Mouse (Mus musculus) 416B (cell line): ENCODE data around the gene Ppp1r9b.
"Not testable (repeated sequence)": the region's sequence is repeated elsewhere in the genome, so short reads cannot be mapped to it uniquely, and the experiment has no call there.

ENCODE experiments used
- DNase-seq: peaks from one replicate; pipeline ENCODE4 v3.0.0; 2011; ENCODE audit warnings: low read depth

Gene Ppp1r9b

DNA sequence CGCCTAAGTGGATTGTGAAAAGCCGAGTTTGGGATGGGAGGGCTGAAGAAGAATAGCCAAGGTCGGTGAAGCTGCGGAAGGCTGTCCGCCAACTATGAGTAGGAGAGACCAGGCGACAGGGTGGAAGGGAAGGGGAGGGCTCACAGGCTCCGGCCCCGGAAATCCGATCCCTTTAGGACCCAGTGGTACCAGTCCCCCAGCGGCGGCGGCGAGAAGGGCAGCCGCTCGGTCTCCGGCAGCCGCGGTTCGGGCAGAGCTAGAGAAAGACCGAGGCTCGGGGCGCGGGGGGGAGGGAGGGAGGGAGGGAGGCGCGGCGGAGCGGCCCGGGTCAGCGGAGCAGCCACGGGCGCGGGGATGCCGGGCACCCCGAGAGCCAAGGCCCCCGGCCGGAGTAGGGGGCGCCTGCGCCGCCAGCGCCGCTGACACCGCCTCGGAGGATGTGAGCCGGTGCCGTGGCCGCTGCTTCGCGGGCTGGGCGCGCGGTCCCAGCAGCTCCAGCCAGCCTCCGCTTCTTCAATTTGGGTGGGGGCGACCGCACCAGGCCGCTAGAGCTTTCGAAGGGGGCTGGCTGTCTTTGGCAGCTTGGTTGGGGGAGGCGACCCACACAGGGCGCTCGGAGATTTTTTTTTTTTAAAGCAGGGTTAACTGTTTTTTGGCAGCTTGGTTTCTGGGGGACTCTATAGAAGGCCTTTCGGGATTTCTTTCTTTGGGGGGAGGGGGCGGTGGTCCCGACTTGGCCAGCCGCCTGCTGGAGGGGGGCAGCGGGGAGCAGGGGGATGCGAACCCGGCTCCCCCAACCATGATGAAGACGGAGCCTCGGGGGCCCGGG is at the start of gene Ppp1r9b:
TSS of gene Ppp1r9b (plus strand) at position 287 of the 829 bp plus-strand sequence.
- DNase-seq, result peak; percentile 92

DNA sequence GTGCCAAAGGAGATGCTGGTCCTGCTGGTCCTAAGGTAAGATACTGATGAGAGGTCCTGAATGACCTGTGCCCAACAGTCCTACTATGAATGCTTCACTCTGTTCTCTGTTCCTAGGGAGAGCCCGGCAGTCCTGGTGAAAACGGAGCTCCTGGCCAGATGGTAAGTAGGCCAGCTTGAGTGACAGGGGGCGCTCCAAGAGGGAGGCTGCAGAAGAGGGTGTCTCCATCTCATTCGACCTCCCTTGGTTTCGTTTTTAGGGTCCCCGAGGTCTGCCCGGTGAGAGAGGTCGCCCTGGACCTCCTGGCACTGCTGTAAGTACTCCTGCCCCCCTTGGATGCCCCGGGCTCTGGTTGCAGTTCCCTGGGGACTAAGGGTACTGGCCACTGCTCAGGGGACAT is 49.7 kb upstream of the Ppp1r9b start:
- DNase-seq, result peak; percentile 41

DNA sequence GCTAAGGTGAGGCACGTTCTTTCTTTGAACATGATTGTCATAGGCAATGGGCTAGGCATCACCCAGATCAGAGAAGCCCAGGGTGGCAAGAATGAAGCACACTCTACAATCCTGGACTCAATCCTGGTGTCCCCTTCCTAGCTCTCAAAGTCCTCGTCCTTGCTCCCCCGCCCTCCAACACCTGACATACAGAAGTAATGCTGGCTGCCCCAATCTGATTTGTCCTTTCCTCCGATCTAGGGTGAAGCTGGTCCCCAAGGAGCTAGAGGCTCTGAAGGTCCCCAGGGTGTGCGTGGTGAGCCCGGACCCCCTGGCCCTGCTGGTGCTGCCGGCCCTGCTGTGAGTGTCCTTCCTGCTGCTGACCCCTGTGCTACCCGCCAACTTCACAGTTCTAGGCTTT is 49.1 kb upstream of the Ppp1r9b start:
- DNase-seq, result no peak

DNA sequence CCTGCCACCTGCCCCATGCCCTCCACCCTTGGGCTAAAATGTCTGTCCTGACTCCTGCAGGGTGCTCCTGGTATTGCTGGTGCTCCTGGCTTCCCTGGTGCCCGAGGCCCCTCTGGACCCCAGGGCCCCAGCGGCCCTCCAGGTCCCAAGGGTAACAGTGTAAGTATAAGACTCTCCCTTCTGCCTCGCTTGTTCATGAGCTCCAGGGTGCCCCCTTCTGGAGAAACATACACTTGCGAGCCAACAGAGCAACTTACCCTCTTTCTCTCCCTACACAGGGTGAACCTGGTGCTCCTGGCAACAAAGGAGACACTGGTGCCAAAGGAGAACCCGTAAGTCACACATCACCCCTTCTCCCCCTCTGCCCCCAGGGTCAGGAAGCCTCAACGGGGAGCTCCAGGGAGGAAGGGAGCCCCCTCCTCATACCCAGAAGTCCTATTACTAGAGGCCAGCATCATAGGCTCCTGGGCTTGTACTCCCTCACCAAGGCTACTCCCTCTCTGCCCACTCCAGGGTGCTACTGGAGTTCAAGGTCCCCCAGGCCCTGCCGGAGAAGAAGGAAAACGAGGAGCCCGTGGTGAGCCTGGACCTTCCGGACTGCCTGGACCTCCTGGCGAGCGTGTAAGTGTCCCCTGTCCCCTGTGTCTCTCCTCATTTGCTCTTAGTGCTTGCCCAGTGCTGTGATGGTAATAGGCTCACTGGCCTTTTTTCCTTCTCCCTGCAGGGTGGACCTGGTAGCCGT is 48.4 kb upstream of the Ppp1r9b start:
- peak; percentile 71 for DNase-seq

DNA sequence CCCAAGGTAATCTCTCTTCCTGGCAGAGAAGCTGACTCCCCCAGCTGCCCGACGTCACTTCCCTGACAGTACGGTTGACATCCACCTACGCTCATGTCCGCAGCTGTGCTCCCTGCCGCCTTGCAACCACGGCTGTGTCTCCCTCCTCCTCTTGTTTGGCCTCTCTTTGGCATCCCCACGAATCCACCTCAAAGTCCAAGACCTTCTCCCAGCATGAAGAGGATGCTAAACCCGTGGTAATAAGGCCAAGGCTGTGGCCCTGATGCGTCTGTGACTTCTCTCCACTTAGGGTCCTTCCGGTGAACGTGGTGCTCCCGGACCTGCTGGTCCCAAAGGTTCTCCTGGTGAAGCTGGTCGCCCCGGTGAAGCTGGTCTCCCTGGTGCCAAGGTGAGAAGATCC is 47.8 kb upstream of the Ppp1r9b start:
- DNase-seq, result no peak

DNA sequence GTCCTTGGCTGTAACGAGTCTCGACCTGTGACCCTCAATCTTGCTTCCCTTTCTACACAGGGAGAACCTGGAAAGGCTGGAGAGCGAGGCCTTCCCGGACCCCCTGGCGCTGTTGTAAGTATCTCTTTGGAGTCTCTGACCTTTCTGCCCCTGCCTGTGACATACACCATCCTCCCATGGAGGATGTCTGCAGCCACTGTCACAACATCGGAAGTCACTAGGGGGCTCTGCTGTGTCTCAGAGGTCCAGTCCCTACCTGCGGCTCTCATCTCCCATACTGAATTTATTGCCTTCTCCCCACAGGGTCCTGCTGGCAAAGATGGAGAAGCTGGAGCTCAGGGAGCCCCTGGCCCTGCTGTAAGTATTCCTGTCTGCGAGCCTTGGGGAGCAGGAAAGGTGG is 46.5 kb upstream of the Ppp1r9b start:
- peak; percentile 20 for DNase-seq

DNA sequence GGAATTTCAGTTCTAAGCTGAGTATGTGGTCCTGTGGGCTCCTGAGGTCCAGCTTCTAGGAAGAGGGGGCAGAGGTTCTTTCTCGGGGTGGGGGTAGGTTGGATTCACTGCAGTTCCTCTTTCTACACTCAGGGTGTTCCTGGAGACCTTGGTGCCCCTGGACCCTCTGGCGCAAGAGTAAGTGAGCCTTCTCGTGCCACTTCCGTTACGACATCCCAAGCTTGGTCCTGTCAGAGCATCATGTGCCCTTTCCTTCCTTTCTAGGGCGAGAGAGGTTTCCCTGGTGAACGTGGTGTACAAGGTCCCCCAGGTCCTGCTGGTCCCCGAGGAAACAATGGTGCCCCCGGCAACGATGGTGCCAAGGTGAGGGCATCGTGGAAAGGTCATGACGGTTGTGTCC is 45.6 kb upstream of the Ppp1r9b start:
- peak; percentile 36 for DNase-seq

DNA sequence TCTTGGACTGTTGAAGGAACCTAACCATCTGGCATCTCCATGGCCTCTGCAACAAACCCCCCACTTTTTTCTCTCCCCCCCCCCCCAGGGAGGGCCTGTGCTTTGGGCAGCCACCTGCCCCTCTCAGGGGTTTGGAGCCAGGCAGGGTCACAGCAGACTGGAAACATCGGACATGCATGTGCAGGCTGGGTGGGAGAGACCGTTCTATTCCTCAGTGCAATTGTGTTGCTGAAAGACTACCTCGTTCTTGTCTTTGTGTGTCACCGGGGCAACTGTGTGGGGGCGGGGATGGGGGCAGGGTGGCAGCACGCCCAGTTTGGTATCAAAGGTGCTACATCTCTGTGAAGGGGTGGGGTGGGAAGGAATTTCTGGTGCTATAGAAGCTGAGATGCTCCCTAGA is 38.7 kb upstream of the Ppp1r9b start:
- DNase-seq, result no peak

DNA sequence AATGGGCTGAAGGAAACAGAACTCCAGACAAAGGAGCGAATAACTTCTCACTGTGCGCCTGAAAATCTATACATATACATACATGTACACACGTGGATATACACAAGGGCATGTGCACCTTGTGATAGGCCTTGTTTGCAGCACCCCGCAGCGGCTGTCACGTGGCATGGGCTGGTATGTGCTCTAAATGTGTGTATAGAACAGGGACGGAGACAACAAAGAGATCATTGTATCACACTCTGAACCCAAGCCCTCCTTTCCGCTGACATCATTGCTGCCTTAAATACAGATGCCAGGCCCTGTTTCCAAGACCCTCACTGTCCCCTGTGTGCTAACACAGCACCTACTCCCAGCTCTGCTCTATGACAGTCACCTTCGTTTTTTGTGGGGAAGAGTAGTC is 35.7 kb upstream of the Ppp1r9b start:
- DNase-seq, result no peak

DNA sequence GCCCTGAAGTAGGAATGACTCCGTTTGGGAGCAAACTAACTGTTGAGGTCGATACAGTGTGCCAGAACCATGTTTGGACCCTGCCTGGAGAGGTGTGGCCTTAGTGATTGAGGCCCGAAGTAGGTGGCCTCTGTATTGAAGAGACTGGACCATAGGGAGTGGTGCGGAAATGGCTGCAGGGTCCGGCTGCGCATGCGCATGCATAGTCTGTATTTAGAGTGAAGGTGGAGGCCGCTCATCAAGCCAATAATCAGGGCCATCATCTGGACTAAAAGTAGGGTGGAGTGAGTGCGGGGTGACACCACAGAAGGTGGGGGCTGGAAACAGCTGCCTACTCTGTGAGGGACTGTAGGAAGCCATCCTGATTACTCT is 33.2 kb upstream of the Ppp1r9b start:
- DNase-seq, result no peak

DNA sequence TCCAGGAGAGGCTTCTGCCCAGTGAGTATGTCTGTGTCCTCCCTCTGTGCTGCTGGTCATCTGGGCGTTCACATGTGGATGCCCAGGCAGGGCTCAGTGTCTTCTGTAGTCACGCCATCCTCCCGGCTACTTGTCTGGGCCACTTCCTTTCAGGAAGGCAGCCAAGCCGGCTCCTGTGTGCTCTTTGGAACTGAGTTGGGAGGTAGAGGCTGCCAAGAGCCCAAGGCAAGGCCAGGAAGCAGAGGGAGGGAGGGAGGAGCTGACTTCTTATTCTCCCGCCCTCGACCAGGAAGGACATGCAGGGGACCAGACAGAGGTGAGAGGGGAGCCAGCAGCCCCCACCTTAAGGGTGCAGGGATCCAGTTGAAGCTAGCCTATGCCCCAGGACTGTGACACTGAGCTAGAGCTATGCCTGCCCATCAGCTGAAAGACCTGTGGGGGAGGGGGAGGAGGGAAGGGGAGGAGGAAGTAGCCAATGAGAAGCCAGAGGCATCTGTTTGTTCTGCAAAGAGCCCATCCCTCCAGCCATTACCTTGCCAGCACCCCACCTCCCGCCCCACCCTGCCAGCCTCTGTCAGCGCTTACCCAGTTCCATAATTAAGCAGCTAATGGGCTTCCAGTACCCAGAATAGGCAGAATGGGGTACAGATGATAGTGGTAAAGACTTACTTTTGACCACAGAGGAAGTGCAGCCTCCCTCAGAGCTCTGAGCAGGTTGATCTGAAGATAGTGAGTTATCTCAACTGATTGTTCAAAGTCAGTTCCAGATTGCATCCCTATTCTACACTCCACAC is 32.6 kb upstream of the Ppp1r9b start:
- no peak for DNase-seq

DNA sequence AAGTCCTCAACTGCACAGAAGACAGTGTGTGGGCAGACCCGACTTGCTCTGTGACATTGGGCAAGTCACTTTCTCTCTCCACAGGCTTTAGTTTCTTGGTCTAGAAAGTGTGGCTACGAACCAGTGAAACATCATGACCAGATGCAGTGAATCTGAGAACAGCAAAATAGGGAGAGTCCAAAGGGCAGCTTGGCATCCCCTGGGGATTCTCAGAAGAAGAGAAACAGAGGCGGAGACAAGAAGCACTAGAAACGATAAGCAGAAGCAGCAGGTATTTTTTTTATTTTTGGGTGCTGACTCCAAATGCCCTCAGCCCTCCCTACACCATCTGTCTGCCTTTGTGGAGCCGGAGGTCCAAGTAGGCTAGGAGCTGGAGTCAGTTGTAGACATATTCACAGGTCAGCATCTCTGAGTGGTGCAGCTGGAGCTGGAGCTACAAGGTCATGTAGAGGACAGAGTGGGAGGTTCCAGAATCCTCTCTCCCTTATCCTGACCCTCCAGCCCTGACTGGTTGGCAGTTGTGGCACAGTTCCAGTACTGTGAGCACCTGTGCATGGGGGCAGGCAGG is 28.2 kb upstream of the Ppp1r9b start:
- DNase-seq, result no peak

DNA sequence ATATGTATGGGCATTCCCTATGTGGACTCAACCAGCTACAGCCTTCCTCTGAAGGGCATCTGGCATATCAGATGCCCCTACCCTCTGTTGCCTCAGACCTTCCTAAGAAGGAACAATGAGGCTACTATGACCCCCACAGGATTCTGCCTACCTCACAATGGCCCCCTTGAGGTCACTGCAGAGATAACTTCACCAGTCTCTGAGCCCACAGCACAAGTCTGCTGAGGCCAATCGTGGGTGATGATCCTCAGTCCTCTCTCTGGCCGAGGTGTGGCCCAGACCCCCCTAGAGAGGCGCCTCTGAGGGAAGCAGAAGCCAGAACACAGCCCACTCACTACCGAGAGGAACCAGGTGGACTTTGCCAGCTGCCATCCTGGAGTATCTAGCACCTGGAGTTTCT is 23.4 kb upstream of the Ppp1r9b start, which contains the start of gene Hils1:
TSS of gene Hils1 (plus strand) at position 175 of the 400 bp plus-strand sequence.
- DNase-seq, result no peak

DNA sequence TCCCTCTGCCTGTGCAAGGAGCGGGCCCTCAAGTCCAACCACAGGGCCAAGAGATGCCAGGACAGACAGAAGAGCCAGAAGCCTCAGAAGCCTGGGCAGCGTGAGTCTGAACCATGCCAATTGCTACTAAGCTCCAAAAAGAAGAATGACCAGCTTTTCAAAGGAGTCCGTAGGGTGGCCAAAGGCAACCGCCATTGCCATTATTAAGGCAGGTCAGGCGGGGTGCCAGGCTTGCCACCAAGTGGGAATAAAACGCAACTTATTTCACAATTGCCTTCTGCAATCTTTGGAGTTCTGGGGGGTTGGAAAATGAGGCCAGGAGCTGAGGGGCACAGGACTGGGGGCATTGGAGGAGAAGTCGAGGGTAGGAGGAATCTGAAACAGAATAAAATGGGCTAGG is 22.6 kb upstream of the Ppp1r9b start:
- DNase-seq, result no peak

DNA sequence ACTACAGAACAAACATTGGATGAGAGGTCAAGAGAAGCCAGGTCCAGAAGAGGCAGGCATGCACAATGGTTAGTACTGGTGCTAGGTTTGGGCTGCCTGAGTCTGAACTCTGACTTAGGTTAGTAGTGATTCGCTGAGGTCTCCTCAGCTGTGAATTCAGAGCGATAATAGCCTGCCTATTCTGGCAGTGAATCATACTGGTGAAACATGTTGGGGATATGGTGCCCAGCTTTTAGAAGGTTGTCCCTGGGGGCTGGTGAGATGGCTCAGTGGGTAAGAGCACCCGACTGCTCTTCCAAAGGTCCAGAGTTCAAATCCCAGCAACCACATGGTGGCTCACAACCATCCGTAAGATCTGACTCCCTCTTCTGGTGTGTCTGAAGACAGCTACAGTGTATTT is 21.1 kb upstream of the Ppp1r9b start:
- not testable (repeated sequence) for DNase-seq

DNA sequence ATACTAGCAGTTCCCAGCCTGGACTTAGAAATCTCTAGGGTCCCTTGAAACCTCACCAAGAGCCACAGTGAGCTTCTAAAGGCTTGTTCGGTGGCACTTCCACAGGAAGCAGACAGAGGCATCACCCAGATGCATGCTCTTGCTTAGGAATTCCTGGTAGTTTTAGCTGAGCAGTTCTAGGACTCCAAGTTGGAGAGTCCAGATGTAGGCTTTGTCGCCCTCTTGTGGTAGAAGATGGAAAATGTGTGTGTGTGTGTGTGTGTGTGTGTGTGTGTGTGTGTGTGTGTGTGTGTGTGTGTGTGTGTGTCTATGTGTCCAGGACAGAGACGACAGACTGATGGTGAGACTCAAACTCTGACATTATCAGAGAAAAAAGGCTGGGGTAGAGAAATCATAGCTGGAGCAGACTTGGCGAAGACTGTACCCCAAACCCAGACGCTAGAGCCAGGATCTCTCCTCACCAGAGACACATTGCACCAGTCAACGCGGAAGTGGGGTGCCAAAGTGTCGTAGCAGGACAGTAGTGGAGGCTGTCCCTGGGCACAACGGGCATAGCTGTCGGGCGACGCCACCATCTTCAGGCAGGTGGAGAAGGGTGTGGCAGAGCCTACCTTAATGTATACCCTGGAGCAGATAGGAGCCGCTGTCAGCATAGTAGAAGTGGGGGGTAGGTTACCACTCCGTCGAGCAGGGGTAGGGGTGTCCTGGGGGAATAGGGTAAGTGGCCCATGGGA is 20.5 kb upstream of the Ppp1r9b start:
- peak; percentile 70 for DNase-seq

DNA sequence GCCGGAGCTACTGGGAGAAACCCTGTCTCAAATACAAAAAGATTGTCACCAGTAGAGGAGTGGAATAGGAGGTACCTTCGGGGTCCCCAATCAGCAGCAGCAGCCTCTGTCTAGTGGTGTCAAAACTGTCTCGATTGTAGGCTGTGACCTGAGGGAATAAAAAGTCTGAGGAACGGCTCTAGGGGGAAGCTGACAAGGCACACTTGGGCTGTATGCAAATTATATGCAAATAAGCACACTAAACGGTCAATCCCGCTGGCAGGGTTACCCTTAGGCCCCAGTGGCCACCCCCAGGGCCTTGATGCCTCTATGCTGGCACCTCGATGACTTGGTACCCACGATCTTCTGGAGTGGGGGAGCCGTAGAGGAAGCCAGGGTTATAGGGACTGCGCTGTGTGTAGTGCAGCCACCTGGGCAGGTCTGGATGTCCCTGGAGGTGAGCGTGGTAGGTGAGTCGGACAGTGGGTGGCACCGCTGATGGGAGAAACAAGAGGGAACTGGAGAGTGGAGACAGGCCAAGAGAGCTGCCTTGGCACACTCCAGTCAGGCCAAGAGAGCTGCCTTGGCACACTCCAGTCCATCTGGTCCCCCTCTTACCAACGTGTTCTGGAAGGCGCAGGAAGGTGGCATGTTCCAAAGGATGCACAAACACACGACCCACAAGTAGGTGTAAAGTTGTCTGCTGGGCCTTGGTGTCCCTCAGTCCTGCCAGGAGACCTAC is 18.8 kb upstream of the Ppp1r9b start:
- DNase-seq, result no peak

DNA sequence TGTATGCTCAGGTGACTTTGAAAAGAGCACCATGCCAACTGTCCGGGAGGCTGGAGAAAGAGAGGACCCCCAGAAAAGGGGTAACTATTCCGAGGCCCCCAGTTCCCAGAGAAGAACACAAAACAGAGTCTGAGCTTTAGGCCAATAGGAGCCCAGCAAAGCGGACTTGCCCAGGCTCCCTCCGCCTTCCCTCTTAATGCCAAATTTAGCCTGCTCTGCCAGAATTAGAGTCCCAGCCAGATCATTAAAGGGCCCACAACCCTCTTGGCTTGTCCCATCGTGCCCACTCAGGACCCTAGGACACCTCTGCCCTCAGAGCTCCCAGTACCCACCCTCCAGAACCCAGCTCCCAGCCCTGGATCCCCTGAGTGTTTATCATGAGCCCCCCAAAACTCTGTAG is 17.9 kb upstream of the Ppp1r9b start:
- DNase-seq, result no peak

DNA sequence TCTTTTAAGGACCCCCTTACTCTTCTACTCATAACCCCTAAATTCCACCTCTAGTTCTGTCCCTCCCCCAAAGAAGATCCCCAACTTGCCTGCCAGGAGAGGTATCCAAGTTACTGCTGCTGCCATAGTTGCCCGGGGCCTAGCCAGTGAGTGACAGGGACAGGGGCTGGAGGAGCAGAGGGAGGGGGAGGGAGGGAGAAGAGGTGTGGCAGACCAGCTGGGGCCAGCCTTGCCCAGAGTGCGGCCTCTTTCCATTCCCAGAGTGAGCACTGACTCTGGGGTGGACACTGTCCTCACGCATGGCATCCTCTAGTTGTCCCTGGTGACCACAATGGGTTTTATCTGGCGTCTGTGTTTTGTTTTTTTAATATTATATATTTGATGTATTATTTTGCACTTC is 17.5 kb upstream of the Ppp1r9b start:
- DNase-seq, result no peak

DNA sequence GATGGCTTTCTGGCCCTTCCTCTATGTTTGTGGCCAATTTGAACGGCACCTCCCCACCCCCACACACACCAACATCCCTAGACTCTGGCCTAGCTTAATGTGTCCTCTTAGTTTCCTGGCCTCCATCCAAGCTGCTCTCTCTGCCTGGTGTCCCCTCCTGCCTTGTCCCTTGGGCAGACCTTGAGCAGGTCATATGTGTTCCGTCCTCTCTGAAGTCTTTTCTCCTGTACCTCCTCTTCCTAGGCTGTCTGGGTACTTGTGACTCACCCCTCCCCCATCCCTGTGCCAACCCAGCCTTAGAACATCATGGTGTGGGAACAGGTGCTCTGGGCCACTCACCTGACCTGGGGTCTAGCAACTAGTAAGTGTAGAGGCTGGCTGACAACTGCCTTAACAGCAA is 15.9 kb upstream of the Ppp1r9b start:
- no peak for DNase-seq

DNA sequence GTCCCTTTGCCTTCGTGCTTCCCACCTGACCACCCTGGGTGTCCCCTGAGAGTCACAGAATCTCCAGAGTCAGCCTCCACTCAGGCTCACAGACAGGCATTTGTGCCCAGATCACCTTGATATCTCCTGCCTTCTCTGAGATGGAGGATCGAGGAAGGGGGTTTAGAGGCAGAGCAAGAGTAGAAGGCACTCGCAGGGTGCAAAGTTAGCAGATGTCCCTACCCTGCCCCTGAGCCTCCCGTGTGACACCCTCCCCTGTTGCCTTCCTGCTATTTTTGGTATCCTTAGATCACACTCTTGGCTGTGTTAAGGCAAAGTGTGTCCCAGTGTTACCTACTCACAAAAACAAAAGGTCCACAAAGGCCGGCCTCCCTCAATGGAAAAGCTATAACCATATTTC is 14.6 kb upstream of the Ppp1r9b start, which contains the start of gene Sgca:
TSS of gene Sgca (minus strand) at position 129 of the 400 bp plus-strand sequence.
- no peak for DNase-seq
